Mouse (Mus musculus) midbrain, embryonic 11.5 days (tissue): ENCODE measurements around the gene Lurap1. TPM values are rescaled to one million over a fixed set of nuclear protein-coding genes. Genes with fewer than 3 reads are reported as not detected.
A peak's percentile ranks its signal among the peaks of the same experiment; 100 is the strongest.

Experiments used
- ATAC-seq: fragments of 200-750 bp; cut with Nextera tagmentation; 2 replicates; pipeline ENCODE4 v1.8.0; 2017; ENCODE audit warnings: moderate TSS enrichment, moderate library complexity; ENCODE audit not compliant: low FRiP score
- DNase-seq: peaks from one replicate; pipeline ENCODE4 v3.0.0; 2015; ENCODE audit warnings: low spot score; ENCODE audit errors: missing footprints
- H3K27ac ChIP-seq: fragments of 300-500 bp; sonication (generic); 2 replicates; pipeline ENCODE4 v1.5.1; 2014; ENCODE audit warnings: low read depth, low read length
- H3K27me3 ChIP-seq: fragments of 300-500 bp; sonication (generic); 2 replicates; pipeline ENCODE4 v1.6.1; 2014; ENCODE audit warnings: mild to moderate bottlenecking, low read length, moderate library complexity, mixed read lengths; ENCODE audit not compliant: control insufficient read depth, insufficient read depth
- H3K36me3 ChIP-seq: fragments of 300-500 bp; sonication (generic); 2 replicates; pipeline ENCODE4 v1.6.1; 2014; ENCODE audit warnings: mild to moderate bottlenecking, low read length, moderate library complexity, mixed read lengths; ENCODE audit not compliant: control insufficient read depth, insufficient read depth
- H3K4me1 ChIP-seq: fragments of 300-500 bp; sonication (generic); 2 replicates; pipeline ENCODE4 v1.6.1; 2014; ENCODE audit warnings: low read length; ENCODE audit not compliant: control insufficient read depth, insufficient read depth
- H3K4me2 ChIP-seq: fragments of 300-500 bp; sonication (generic); 2 replicates; pipeline ENCODE4 v1.6.1; 2014; ENCODE audit warnings: mild to moderate bottlenecking, moderate library complexity
- H3K4me3 ChIP-seq: fragments of 300-500 bp; sonication (generic); 2 replicates; pipeline ENCODE4 v1.5.1; 2014; ENCODE audit warnings: low read depth, low read length
- H3K9ac ChIP-seq: fragments of 300-500 bp; sonication (generic); 2 replicates; pipeline ENCODE4 v1.6.1; 2014; ENCODE audit warnings: low read length
- H3K9me3 ChIP-seq: fragments of 300-500 bp; sonication (generic); 2 replicates; pipeline ENCODE4 v1.6.1; 2016; ENCODE audit warnings: low read length; ENCODE audit not compliant: control insufficient read depth
- WGBS: fragments of 180-500 bp; shearing (Covaris S2); extraction: QIAGEN DNeasy Blood & Tissue Kit; methylation state at CpG from one replicate; pipeline ENCODE4 v1.1.7; 2014; 5-methylcytosine and 5-hydroxymethylcytosine counted together
- polyA plus RNA-seq: library from polyadenylated mRNA; unstranded; fragments of >200 nt; fragmentation: Nextera tagmentation; extraction: Ambion mirVana; gene quantifications from 2 replicates; pipeline ENCODE4 v1.2.1, GENCODE M21; 2014

Gene Lurap1
- polyA plus RNA-seq, 1 experiment from 2014 or later: 1.8 TPM

- no peak overlapping the region for H3K9ac ChIP-seq
- no peaks in the 10 kb centered on the region for H3K36me3 ChIP-seq
- 75% methylated on average over 8 of the region's 8 CpGs for WGBS
These were observed 14.7 kb upstream of the Lurap1 start for GRCm38 (mm10) chr4:116165708-116166407.

DNA sequence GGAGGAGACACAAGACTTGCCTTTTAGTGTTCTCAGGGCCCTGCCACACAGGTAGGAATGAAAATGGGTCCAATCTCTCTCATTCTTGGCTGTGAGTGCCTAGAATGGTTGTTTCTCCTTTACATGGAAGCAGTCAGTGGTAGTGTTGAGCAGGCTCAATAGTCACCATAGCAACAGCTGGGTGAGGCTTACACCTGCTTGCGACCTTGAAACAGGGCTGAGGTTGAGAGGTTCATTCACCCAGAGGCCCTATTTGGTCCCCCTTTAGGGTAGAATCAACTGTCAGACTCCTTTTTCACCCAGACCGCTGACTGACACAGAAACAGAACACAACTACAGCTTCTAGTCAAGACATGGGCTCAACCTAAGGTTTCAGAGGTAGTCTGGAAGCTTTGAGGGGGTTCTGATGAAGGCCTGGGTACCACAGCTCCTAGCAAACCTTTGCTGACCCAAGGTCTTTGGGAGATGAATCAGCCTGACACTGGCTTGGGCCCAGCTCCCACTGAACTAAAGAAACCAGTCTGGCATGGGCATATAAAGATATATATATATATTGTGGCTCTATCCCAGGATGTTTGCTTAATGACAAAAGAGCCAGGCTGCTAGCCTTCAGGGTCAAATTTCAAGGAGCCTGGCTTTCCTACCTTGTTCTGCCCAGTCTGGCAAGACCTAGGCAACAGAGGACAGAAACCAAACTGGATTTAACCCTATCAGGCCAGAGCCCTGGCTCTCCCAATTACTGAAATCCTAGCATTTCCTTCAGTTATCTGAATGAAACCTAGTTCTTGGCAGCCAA lies 13.8 kb upstream of the Lurap1 start:
- H3K9me3 ChIP-seq: no peaks in the 10 kb centered on the region
- H3K36me3 ChIP-seq: no peaks in the 10 kb centered on the region
- no peak overlapping the region for H3K4me3 ChIP-seq
- ATAC-seq (no peak), DNase-seq (no peak)
- H3K27ac ChIP-seq: no peak overlapping the region
- no peak overlapping the region for H3K4me2 ChIP-seq
- H3K4me1 ChIP-seq: no peaks in the 10 kb centered on the region
- 82% methylated on average over 2 of the region's 2 CpGs for WGBS
- no peak overlapping the region for H3K9ac ChIP-seq
- H3K27me3 ChIP-seq: no peaks in the 10 kb centered on the region

More at GRCm38 (mm10) chr4:116165708-116166407, 14.7 kb upstream of the Lurap1 start:
- Histone ChIP-seq H3K4me1 (no peaks in the 10 kb centered on the region), H3K4me3 (no peak overlapping the region), H3K9me3 (no peaks in the 10 kb centered on the region), H3K27me3 (no peaks in the 10 kb centered on the region), H3K27ac (no peak overlapping the region), H3K4me2 (no peak overlapping the region)
- ATAC-seq: no peak
- DNase-seq: no peak

DNA sequence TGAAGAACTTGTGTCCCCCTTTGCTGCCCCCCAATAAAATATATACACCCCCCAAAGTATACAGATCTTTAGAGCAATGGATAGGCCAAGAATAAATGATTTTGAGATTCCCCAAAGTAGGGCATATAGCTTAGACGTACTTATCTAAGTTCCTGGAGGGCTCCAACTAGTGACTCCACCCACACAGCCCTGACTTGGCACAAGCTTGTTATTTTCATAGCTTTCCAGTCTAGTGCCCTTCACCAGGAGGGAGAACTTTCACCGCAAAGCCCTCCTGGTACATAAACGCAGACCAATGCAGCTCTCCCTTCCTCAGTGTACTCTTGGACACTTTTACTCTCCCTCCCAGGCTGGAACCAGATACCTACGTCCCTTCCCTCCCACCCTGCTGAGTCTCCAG lies 11.0 kb upstream of the Lurap1 start:
- H3K27me3 ChIP-seq: no peaks in the 10 kb centered on the region
- H3K4me3 ChIP-seq: no peak overlapping the region
- no peak overlapping the region for H3K27ac ChIP-seq
- H3K4me2 ChIP-seq: no peak overlapping the region
- peaks cover 6% of the 10 kb centered on the region; the same call in 1 of the 2 replicates for H3K36me3 ChIP-seq
- no peaks in the 10 kb centered on the region for H3K4me1 ChIP-seq
- DNase-seq: no peak
- no peak overlapping the region for H3K9ac ChIP-seq
- ATAC-seq: no peak
- H3K9me3 ChIP-seq: no peaks in the 10 kb centered on the region
- 85% methylated on average over 4 of the region's 4 CpGs for WGBS

- Histone ChIP-seq H3K9ac (no peak overlapping the region), H3K4me1 (no peaks in the 10 kb centered on the region), H3K27ac (no peak overlapping the region), H3K4me3 (no peak overlapping the region), H3K9me3 (no peaks in the 10 kb centered on the region), H3K27me3 (no peaks in the 10 kb centered on the region), H3K36me3 (peaks cover 14% of the 10 kb centered on the region; the same call in 1 of the 2 replicates), H3K4me2 (no peak overlapping the region)
- DNase-seq: no peak
- 91% methylated on average over 3 of the region's 3 CpGs for WGBS
- no peak for ATAC-seq
These were observed 9.6 kb upstream of the Lurap1 start for GRCm38 (mm10) chr4:116160769-116161168.

- Histone ChIP-seq H3K36me3 (peaks cover 22% of the 10 kb centered on the region), H3K4me2 (no peak overlapping the region), H3K4me1 (no peaks in the 10 kb centered on the region), H3K4me3 (no peak overlapping the region), H3K27ac (no peak overlapping the region), H3K9ac (no peak overlapping the region), H3K9me3 (no peaks in the 10 kb centered on the region), H3K27me3 (no peaks in the 10 kb centered on the region)
- DNase-seq: no peak
- WGBS: 83% methylated on average over 3 of the region's 3 CpGs
- ATAC-seq: no peak
These were observed 8.8 kb upstream of the Lurap1 start for GRCm38 (mm10) chr4:116159912-116160311.

- ATAC-seq (no peak), DNase-seq (no peak)
- no peak overlapping the region for H3K4me3 ChIP-seq
- H3K4me1 ChIP-seq: no peaks in the 10 kb centered on the region
- 95% methylated on average over 2 of the region's 2 CpGs for WGBS
- no peak overlapping the region for H3K4me2 ChIP-seq
- no peaks in the 10 kb centered on the region for H3K9me3 ChIP-seq
- no peaks in the 10 kb centered on the region for H3K27me3 ChIP-seq
- H3K27ac ChIP-seq: no peak overlapping the region
- no peak overlapping the region for H3K9ac ChIP-seq
- peaks cover 30% of the 10 kb centered on the region for H3K36me3 ChIP-seq
These were observed 6.7 kb upstream of the Lurap1 start for GRCm38 (mm10) chr4:116157882-116158281.

DNA sequence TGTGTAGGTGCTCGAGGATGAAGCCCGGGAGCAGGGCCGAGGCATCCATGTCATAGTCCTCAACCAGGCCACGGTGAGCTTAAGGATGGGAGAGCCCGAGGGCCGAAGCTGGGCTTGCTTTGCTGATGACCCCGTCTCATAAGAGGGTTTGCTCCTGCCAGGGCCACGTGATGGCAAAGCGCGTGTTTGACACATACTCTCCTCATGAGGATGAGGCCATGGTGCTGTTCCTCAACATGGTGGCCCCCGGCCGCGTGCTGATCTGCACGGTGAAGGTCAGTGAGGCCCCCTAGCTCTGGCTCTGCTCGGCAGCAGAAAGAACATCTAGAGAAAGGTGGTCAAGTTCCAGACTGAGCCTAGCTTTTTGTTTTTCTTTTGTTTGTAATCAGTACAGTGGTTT lies 1.6 kb upstream of the Lurap1 start:
- no peak for DNase-seq
- no peak overlapping the region for H3K9ac ChIP-seq
- H3K9me3 ChIP-seq: no peaks in the 10 kb centered on the region
- peaks cover 7% of the 10 kb centered on the region for H3K4me1 ChIP-seq
- H3K27me3 ChIP-seq: no peaks in the 10 kb centered on the region
- H3K4me2 ChIP-seq: no peak overlapping the region
- WGBS: 95% methylated on average over 15 of the region's 15 CpGs
- ATAC-seq: no peak
- no peak overlapping the region for H3K27ac ChIP-seq
- H3K36me3 ChIP-seq: peaks cover 32% of the 10 kb centered on the region
- no peak overlapping the region for H3K4me3 ChIP-seq

- 16% methylated on average over 4 of the region's 4 CpGs for WGBS
These were observed 296 bp downstream of the Lurap1 start for GRCm38 (mm10) chr4:116150862-116151221.

GRCm38 (mm10) chr4:116150156-116150861 lies 829 bp downstream of the Lurap1 start:
- Histone ChIP-seq H3K4me2 (peak overlapping the region; percentile 74), H3K36me3 (peaks cover 19% of the 10 kb centered on the region), H3K4me1 (peaks cover 7% of the 10 kb centered on the region), H3K27me3 (no peaks in the 10 kb centered on the region), H3K27ac (peak overlapping the region; percentile 67), H3K9ac (peak overlapping the region; percentile 94), H3K9me3 (no peaks in the 10 kb centered on the region), H3K4me3 (peak overlapping the region; percentile 74)
- ATAC-seq: peak; percentile 93
- under 1% methylated on average over 70 of the region's 73 CpGs for WGBS
- peak; percentile 97 for DNase-seq

More at GRCm38 (mm10) chr4:116150862-116151221, 296 bp downstream of the Lurap1 start:
- peaks cover 25% of the 10 kb centered on the region for H3K36me3 ChIP-seq
- H3K9ac ChIP-seq: peak overlapping the region; percentile 94
- no peaks in the 10 kb centered on the region for H3K9me3 ChIP-seq
- ATAC-seq (peak; percentile 41), DNase-seq (no peak)
- H3K4me2 ChIP-seq: peak overlapping the region; percentile 74
- peak overlapping the region; percentile 74 for H3K4me3 ChIP-seq
- 0 out of 2 replicates have a peak overlapping the region, but pooled peaks have one; percentile 51 for H3K27ac ChIP-seq
- no peaks in the 10 kb centered on the region for H3K27me3 ChIP-seq
- peaks cover 7% of the 10 kb centered on the region for H3K4me1 ChIP-seq
